Mouse (Mus musculus) lung, postnatal 14 days (tissue): Measurements from ENCODE around the gene Kdelc1.

Source experiments
- DNase-seq: peaks from one replicate; pipeline ENCODE4 v3.0.0; 2021

The Kdelc1 gene

GRCm38 (mm10) chr1:44118239-44119054 lies at the start of gene Kdelc1, which contains the start of gene Bivm:
TSS of gene Kdelc1 (minus strand) at chr1:44118808.
TSS of gene Bivm (plus strand) at chr1:44118957.
- peak; percentile 88 for DNase-seq

DNA sequence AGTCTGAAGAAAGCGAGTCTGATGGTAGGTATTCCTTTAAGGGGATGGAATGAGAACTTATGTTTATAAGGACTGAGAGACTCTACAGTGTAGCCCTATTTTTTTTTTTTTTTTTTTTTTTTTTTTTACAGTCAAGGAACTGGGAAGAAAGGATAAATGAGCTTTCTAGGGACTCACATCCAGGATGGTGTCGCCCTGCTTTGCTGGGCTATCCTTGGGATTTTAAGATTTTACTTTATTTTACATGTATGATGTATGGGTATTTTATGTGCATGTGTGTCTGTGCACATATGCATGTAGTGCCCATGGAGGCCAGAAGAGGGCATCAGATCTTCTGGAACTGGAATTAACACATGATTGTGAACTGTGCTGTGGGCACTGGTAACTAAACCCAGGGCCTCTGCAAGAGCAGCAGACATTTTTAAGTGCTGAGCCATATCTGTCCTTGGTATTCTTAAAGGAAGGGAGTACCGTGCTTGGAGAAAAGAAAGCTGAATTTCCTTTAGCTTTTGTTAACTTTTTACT lies 49.3 kb upstream of the Kdelc1 start:
- DNase-seq = no peak

DNA sequence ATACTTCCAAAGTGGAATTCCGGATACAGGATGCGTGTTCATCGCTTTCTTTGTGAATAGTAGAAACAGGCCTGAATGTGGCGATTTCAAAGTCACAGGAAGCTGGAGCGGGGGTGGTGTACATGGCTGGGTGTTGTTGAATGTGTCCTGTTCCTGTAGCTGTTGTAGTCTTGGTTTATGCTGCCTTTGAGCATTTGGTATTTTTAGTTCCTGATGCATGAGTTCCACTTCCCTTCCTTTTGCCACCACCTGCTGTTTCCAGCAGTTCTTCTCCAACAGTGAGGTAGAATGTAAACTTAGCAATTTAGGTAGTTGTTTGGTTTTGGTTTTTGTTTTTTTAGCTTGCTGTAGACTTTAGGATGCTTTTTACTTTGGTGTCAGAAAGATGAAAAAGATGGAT lies 43.8 kb upstream of the Kdelc1 start:
- DNase-seq = no peak

DNA sequence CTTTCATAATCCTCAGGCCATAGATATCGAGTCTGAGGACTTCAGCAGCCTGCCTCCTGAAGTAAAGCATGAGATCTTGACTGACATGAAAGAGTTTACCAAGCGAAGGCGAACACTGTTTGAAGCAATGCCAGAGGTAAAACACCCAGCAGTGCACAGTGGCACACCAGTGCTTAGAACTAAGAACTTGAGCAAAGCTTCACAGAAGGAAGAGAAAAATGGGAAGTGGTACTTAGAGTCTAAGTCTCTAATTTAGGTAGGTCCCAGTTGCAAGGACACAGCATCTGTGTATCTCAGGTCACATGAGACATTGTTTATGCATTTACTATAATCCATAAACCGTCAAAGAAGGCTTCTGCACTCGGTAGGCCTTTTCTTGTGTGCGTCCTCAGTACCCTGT lies 43.2 kb upstream of the Kdelc1 start:
- DNase-seq = no peak

DNA sequence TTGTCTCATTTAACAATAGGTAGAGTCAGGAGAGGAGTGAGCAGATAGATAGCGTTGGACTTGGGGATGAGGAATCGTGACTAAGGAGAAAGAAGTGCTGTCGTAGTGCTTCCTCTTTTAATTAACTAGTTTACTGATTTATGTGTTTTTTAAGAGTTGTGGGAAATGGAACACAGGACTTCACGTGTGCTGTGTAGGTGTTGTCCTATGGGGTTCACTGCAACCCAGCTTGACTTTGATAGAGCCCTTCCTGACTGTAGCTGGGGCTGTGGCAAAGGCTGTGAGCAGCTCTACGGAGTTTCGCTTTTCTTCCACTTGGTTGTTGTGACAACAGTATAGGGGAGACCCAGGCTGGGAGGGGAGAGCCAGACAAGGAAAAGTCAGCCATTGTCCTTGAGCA lies 39.7 kb upstream of the Kdelc1 start:
- DNase-seq = no peak

- no peak for DNase-seq
Observed at GRCm38 (mm10) chr1:44155287-44155686, 36.7 kb upstream of the Kdelc1 start.

DNA sequence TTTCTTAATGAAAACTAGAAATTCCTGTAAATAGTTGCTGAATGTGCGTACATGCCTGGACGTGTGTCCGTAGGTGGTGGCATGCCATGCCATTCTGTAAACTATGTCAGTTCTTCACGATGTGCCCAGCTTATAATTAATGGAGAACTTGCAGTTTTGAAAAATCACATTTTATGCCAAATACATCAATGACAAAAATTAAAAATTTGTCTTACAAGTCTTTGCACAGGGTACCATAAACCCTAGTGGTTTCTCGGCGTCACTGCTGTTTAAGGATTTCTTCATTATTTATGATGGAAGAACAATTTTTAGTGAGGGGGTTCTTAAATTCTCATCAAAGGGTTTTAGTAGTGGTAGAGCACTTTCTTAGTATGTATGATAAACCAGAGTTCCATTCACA lies 30.1 kb upstream of the Kdelc1 start:
- no peak for DNase-seq

GRCm38 (mm10) chr1:44147563-44148381 lies 29.2 kb upstream of the Kdelc1 start, which contains the start of gene Ercc5:
TSS of gene Ercc5 (plus strand) at chr1:44147744.
- peak; percentile 88 for DNase-seq

GRCm38 (mm10) chr1:44142747-44143146 lies 24.1 kb upstream of the Kdelc1 start:
- DNase-seq = no peak

GRCm38 (mm10) chr1:44140232-44140631 lies 21.6 kb upstream of the Kdelc1 start:
- DNase-seq = no peak

DNA sequence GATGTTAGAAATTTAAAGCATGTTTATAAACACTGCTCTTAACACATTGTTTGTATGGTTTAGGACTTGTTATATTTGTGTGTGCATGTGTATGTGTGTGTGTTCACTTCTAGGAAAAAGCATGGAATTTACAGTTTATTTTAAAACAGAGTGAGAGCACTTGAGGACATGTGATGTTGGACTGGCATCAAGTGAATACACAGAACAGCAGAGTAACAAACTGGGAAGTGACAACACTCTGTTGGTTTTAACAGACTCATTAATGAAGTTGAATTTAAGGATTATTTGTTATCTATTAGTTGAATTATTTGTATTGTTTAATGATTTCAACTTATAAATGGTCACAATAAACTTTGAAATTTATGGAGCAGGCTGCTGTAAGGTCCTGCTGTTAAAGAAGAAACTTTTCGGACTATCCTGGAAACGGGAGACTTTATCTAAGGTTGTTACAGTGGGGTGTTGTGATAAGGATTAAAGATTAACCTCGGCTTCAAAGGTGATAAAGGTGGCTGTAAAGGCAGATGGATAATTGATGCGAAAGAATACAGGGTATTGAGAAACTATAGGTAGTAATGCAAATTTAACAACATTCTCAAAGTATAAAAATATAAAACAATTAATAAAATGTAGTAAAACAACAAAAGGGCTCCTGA lies 11.4 kb upstream of the Kdelc1 start:
- no peak for DNase-seq

DNA sequence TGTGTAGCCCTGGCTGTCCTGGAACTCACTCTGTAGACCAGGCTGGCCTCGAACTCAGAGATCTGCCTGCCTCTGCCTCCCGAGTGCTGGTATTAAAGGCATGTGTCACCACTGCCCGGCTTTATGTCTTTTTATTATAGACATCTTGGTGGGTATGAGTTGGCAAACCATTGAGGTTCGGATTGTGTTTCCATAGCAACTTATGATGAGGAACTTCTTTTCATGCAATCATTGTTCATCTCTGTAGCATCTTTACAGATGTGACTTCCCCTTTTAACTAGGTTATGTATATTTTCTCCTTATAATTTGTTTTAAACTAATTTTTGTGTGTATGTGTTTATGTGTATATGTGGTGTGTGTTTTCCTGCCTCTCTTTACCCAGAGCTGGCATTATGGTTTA lies 7.0 kb upstream of the Kdelc1 start:
- no peak for DNase-seq

- DNase-seq = no peak
Observed at GRCm38 (mm10) chr1:44122256-44122655, 3.6 kb upstream of the Kdelc1 start.

DNA sequence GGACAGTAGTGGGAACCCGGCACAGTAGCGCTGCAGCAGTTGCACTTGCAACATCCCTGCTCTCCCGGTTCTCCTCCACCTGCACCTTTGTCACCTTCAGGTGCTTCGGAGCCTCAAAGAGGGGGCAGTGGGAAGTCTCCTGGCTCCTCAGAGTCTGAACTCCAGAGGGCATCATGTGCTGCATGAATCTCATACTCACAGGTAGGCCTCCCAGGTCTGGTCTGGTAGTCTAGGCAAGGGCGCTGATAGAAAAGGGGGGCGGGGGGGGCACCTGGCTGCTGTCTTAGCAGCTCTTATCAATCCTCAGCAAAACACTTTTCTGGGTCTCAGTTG lies 1.4 kb upstream of the Kdelc1 start:
- DNase-seq = no peak

DNA sequence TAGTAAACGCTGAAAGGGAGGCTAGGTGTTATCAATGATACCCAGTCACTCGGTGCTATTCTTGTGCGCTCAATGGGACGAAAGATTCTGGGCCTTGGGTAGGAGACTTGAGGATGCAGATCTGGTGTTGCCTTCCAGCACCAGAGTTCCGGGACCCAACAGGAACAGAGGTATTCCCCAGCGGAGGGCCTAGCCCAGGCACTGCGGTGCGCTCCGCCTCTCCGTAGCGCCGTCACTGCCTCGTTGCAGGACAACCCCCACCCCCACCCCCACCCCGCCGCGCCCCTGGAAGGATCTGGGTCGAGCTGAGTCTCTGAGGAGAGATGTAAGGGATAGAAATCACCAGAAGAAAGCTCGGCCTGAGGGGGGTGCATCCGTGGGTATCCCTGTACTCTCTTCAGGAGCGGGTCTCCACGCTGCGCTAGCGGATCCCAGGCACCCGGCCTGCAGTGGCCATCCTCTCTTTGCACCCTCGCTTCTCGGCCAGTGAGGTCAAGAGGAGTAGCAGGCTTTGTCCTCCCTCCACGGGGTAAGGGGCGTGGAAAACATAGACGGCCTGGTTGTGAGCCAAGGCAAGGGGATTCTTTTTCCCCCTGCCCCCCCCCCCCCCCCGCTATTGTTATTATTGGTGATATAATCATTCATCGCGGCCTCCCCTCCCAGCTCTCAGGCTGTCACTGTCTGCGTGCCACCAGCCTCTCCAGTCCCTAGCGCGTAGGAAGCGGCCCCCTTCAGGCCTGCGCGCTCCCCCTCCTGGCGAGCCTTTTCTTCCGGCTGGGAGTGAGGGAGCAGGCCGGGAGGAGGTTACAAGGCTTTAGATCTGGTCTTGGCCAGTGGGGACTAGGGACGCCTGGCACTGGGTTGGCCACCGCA lies 829 bp upstream of the Kdelc1 start:
- peak; percentile 84 for DNase-seq

DNA sequence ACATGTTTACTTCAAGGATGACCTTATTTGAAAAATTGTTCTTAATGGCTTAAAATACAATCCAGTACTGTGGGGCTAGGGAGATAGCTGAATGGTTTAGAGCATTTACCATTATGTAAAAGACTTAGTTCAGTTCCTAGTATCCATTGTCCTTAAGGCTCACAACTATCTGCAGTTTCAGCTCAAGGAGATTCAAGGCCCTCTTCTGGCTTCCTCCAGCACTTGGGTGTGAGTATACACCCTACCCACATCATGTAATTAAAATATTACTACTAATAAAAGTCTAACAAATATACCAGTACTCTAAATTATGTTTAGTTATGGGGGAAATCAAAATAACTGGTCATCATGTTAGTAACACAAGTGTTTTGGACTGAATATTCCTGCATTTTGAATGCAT lies 1.0 kb downstream of the Kdelc1 start:
- no peak for DNase-seq

GRCm38 (mm10) chr1:44102939-44103338 lies 15.7 kb downstream of the Kdelc1 start:
- no peak for DNase-seq

GRCm38 (mm10) chr1:44102259-44102717 lies 16.3 kb downstream of the Kdelc1 start, which contains the start of gene Tex30:
TSS of gene Tex30 (minus strand) at chr1:44102441.
- DNase-seq = peak; percentile 93

DNA sequence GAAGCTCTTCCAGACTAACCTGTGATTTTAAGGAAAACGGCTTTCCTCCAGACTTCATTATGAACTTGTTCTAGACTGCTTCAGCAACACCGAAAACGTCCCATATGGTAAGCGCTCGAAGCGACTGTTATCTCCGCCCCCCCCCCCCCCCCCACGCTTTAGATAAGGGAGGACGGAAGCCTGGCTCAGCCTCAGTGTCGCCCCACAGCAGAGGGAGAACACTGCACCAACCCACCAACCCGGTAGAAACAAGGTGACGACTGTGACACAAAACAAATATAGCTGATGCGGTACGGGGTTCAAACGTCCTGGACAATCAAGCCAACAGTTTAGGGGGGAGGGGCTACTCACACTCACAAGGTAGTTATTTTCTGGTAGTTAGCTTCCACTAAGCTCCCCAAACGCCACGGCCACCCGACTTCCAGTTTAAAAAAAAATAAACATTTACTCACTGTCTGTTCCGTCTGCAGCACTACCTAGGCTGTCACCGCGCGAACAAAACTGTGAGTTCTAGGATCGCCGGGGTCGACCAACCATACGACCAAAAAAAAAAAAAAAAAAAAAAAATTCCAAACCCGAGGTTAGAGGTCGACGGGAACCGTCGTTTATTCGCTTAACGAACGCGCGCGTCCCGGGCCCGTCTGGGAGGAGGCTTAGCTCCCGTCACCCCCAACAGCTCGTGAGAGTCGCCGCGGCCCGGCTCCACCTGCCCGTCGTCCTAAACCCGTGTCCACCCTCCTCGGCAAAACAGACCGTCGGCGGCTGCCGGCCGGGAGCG lies 17.0 kb downstream of the Kdelc1 start:
- DNase-seq = peak; percentile 16

- peak; percentile 71 for DNase-seq
Observed at GRCm38 (mm10) chr1:44064625-44065024, 54.0 kb downstream of the Kdelc1 start.

DNA sequence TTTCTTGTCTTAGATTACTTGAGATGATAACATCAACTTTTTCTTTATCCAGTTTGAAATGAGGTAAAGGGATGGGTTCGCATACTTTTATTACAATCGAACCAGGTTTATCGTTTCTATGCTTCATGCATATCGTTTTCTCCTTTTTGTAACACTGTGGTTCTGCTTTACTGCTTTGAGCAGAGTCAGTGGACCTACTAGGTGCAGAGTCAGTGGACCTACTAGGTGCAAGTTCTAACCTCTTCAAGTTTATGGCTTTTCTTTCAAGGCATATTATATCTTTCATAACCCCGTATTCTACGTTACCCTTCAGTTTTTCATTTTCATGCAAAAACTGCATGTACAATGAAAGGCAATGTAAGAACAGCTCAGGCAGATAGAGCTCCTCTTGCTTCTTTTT lies 55.2 kb downstream of the Kdelc1 start:
- DNase-seq = no peak
